Mouse (Mus musculus) olfactory bulb, adult 2 months (tissue): ENCODE results near the gene Mvb12b. TPM values are rescaled to one million over a fixed set of nuclear protein-coding genes. Genes with fewer than 3 reads are reported as not detected.

Source experiments
- H3K27ac ChIP-seq: fragments of 200-500 bp; 2 replicates; pipeline ENCODE4 v1.5.1; 2012; ENCODE audit warnings: low read depth, low read length; ENCODE audit not compliant: insufficient read depth
- H3K4me1 ChIP-seq: fragments of 200-500 bp; 2 replicates; pipeline ENCODE4 v1.6.1; 2012; ENCODE audit warnings: low read length; ENCODE audit not compliant: control insufficient read depth, insufficient read depth
- H3K4me3 ChIP-seq: fragments of 200-500 bp; 2 replicates; pipeline ENCODE4 v1.5.1; 2012; ENCODE audit warnings: mild to moderate bottlenecking, low read depth, low read length, moderate library complexity; ENCODE audit not compliant: insufficient read depth
- CTCF ChIP-seq: fragments of 200-500 bp; IDR thresholded peaks from 2 replicates; pipeline ENCODE4 v1.5.1; 2012; ENCODE audit warnings: low read depth, mild to moderate bottlenecking, low read length, moderate library complexity; ENCODE audit not compliant: insufficient read depth
- POLR2A ChIP-seq: fragments of 200-500 bp; IDR thresholded peaks from 2 replicates; pipeline ENCODE4 v1.6.1; 2012; ENCODE audit warnings: mild to moderate bottlenecking, low read depth, low read length, moderate library complexity; ENCODE audit not compliant: insufficient read depth
- WGBS: fragments of 180-500 bp; shearing (Covaris S2); methylation state at CpG from one replicate; pipeline ENCODE4 v1.1.7; 2018; 5-methylcytosine and 5-hydroxymethylcytosine counted together
- polyA plus RNA-seq: library from polyadenylated mRNA; stranded (reverse); fragments of >200 nt; gene quantifications from 2 replicates; pipeline ENCODE4 v1.2.4, GENCODE M21; 2012; ENCODE audit warnings: low replicate concordance; ENCODE audit not compliant: missing spikeins, insufficient read depth, insufficient read length

Mvb12b gene
- polyA plus RNA-seq, 1 experiment = not detected

DNA sequence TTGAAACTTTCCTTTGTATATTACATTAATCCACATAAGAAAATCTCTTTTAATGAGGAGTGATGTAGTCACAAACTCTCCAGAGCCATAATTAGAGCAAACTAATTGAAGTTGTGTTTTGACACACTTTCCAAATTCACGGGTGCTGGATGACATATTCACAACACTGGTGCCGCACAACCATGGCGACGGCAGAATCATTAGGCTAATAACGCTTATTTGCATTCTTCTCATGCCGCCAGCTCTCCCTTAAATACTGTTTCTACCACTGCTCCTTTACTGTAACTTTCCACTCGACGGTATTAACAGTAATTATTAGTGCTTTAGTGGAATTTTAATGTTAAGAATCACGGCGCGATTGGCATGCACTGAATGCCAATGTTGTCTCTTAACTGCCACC is 74.8 kb downstream of the Mvb12b start:
- WGBS = 26% methylated on average over 11 of the region's 11 CpGs
- Histone ChIP-seq H3K4me1 (peaks cover 63% of the 10 kb centered on the region), H3K27ac (peak overlapping the region; percentile 46; the same call in 1 of the 2 replicates), H3K4me3 (no peak overlapping the region)
- TF ChIP-seq POLR2A (no peak), CTCF (no peak)

DNA sequence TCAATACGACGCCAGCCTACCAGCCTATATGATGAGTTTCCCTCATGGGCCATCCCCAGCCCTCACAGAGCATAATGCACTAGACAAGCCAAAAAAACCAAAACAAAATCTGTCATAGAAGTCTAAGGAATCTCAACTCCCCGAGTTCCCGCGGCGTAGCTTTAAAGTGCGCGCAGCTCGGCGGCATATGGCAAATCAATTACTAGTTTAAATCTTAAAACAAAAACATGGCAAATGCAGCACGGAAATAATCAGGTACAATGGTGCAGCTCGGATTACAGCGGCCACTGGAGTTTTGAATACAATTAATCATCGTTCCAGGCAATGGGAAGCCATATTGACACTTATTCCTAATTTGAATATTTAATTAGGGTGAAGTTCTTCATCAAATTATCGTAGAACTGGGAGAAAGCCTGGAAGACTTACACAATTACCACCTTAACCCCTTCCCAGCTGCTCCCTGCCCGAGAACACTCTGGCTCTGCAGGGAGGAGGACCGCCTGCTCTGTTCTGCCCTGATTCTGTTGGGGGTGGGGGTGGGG is 76.3 kb downstream of the Mvb12b start:
- WGBS = 75% methylated on average over 17 of the region's 17 CpGs
- no peak for TF ChIP-seq CTCF
- no peak for TF ChIP-seq POLR2A
- H3K4me3 ChIP-seq = no peak overlapping the region
- H3K4me1 ChIP-seq = peaks cover 52% of the 10 kb centered on the region
- H3K27ac ChIP-seq = no peak overlapping the region

GRCm38 (mm10) chr2:33809081-33809480 is 78.7 kb downstream of the Mvb12b start:
- 80% methylated on average over 3 of the region's 3 CpGs for WGBS
- Histone ChIP-seq H3K27ac (no peak overlapping the region), H3K4me3 (no peak overlapping the region), H3K4me1 (peaks cover 64% of the 10 kb centered on the region)
- TF ChIP-seq POLR2A = no peak
- TF ChIP-seq CTCF = no peak

DNA sequence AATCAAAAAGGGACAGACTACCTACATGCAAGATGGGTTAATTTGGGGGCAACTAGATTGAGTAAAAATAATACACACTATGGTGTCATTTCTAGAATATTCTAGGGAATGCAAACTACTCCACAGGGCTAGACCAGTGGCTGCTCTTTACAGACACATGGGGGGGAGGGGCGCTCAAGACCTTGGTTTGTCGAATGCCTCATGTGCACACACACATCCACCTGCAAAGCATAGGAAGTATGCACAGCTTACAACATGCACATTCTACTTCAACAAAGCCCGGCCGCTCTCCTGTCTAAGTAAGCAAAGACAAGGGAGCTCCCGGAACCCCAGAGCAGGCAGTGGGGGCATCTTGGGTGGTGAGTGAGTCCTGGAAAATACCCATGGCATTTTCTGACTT is 79.7 kb downstream of the Mvb12b start:
- Histone ChIP-seq H3K4me1 (peaks cover 66% of the 10 kb centered on the region), H3K27ac (no peak overlapping the region), H3K4me3 (no peak overlapping the region)
- WGBS = 92% methylated on average over 5 of the region's 5 CpGs
- no peak for TF ChIP-seq POLR2A
- TF ChIP-seq CTCF = no peak

GRCm38 (mm10) chr2:33805640-33806039 is 82.1 kb downstream of the Mvb12b start:
- TF ChIP-seq POLR2A = no peak
- TF ChIP-seq CTCF = no peak
- H3K27ac ChIP-seq = peak overlapping the region; percentile 18
- peaks cover 68% of the 10 kb centered on the region for H3K4me1 ChIP-seq
- WGBS = 43% methylated on average over 11 of the region's 11 CpGs
- no peak overlapping the region for H3K4me3 ChIP-seq

DNA sequence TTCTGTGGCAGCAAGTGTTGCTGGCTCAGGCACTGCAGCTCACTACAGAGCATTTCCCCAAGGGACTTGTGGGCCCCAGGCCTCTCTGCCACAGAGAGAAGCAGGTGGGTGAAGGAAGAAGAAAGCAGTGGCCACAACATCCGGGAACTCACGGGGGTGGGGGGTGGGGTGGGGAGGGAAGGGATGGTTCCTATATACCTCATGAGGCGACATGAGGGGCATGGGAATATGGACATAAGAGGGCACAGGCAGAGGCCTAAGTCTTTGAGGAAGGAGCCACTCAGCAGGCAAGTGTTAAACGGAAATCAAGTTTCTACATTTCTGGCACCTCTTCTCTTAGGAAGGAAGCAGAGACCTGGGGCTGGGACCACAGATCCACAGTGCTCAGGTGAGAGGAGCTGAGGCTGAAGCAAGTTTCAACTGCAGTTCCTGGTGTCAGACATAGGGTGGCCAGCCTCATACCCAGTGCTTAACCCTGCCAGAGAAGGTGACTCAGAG is 84.0 kb downstream of the Mvb12b start:
- WGBS = 62% methylated on average over 4 of the region's 4 CpGs
- Histone ChIP-seq H3K4me3 (no peak overlapping the region), H3K4me1 (peaks cover 55% of the 10 kb centered on the region), H3K27ac (peak overlapping the region; percentile 30)
- TF ChIP-seq POLR2A = no peak
- TF ChIP-seq CTCF = no peak

DNA sequence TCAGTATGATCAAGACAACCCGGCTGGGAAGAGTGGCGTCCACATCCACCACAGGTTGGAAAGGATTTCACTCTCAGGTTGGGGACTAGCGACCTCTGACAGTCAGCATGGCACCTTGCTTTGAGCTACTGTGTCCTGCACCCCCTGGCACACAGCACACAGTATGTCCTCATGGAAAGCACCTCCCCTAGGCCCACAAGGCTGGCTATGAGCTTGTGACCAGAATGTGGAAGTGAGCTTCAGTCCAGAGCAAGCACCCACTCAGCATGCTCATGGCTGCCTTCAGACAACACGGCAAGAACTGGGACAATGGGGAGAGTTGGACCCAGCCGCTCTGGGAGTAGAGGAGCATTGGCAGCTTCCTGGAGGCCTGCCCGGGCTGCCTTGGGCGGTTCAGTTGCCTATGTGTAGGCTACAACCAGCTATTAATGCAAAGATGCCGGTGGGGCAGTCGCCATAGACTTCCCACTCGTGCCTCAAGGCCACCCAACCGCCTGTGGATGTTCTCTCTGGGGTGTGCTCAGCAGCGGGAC is 84.6 kb downstream of the Mvb12b start:
- TF ChIP-seq CTCF (no peak), POLR2A (no peak)
- Histone ChIP-seq H3K4me1 (peaks cover 54% of the 10 kb centered on the region), H3K27ac (peak overlapping the region; percentile 30; the same call in 1 of the 2 replicates), H3K4me3 (no peak overlapping the region)
- WGBS = 35% methylated on average over 12 of the region's 12 CpGs

GRCm38 (mm10) chr2:33801760-33802159 is 86.0 kb downstream of the Mvb12b start:
- Histone ChIP-seq H3K27ac (no peak overlapping the region), H3K4me1 (peaks cover 62% of the 10 kb centered on the region), H3K4me3 (no peak overlapping the region)
- TF ChIP-seq POLR2A = no peak
- TF ChIP-seq CTCF = no peak
- 42% methylated on average over 13 of the region's 13 CpGs for WGBS

DNA sequence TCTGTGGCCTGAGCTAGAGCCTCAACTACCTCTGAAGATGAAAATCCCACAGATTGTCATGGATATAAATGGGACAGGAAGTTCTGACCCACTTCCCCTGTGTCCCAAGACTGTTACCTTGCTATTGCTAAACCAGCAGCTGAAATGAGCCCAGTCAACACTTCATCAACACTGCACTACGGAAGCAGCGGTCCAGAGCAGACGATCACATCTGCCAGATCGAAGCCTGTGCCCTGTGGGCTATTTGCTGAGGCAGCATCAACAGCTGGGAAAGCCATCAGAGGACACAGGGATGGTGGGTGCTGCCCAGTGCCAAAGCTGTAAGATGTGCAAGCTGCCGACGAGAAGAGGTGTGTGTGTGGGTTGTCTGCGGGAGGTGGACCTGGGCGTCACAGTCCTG is 86.4 kb downstream of the Mvb12b start:
- WGBS = 74% methylated on average over 8 of the region's 8 CpGs
- TF ChIP-seq POLR2A (no peak), CTCF (no peak)
- Histone ChIP-seq H3K4me1 (peaks cover 66% of the 10 kb centered on the region), H3K27ac (no peak overlapping the region), H3K4me3 (no peak overlapping the region)
